Mouse (Mus musculus): ENCODE results near the gene Nfkbid. TPM values are rescaled to one million over a fixed set of nuclear protein-coding genes. Genes with fewer than 3 reads are reported as not detected.
A peak's percentile ranks its signal among the peaks of the same experiment; 100 is the strongest.

Gene Nfkbid
- polyA plus RNA-seq (2015; fragmentation: Nextera tagmentation; extraction: Ambion mirVana) = 1.9 and 2.5 TPM in 2 replicates

DNA sequence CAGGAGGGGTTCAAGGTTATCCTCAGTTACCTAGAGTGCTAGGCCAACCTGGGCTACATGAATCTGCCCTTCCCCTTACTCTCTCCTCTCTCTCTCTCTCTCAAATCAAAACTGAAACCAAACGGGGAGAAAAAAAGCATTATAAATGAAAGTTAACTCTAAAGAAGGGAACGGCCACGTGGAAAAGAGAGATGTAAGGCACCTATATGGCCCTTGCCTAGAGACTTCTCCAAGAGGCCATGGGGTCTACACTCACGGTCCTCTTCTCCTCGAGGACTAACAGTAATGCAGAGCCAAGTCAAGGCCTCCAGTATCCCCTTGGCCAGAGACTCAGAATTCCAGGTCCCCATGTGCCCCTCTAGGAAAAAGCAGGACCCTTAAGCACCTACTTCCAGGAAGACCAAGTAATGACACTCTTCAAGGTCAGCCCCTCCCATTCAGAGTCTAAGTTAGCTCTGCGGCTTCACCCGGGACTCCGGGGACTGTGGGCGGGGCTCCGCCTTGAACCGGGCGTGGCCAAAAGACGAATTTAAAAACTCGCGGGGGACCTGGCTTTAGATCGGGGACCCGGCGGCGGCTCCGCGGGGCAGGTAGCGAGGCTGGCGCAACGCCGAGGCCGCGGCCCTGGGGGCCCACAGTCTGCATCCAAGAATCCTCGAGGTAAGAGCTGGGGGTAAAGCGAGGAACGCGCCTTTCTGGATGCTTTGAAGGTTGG lies at the start of gene Nfkbid:
TSS of gene Nfkbid (plus strand) at position 558 of the 715 bp plus-strand sequence.
- peak within 1 kb of the TSS; percentile 58 for H3K27ac ChIP-seq (ENCODE audit: low read length)
- TF ChIP-seq CTCF (IDR thresholded peaks at IDR 0.05) (no peak), EP300 (IDR thresholded peaks at IDR 0.05) (no peak)
- H3K4me3 ChIP-seq (ENCODE audit: low read depth, low read length) = peak within 1 kb of the TSS; percentile 38
- no peaks in the 10 kb centered on the region for H3K27me3 ChIP-seq (replicated peaks; ENCODE audit: insufficient read depth, low read length)
- peak within 1 kb of the TSS; percentile 83 for H3K4me2 ChIP-seq (replicated peaks; ENCODE audit: low read depth, low read length)
- no peaks in the 10 kb centered on the region for H3K36me3 ChIP-seq (ENCODE audit: insufficient read depth, low read length)
- no peaks in the 10 kb centered on the region for H3K4me1 ChIP-seq (ENCODE audit: insufficient read depth, low read depth, low read length)
- peak; percentile 73 for DNase-seq (ENCODE audit: low spot score)
- 7% methylated on average over 31 of the region's 31 CpGs for WGBS
- no peaks in the 10 kb centered on the region for H3K9me3 ChIP-seq (ENCODE audit: low read length)
- peak; percentile 55 for ATAC-seq
- H3K9ac ChIP-seq (replicated peaks; ENCODE audit: low read depth) = peak within 1 kb of the TSS; percentile 26

DNA sequence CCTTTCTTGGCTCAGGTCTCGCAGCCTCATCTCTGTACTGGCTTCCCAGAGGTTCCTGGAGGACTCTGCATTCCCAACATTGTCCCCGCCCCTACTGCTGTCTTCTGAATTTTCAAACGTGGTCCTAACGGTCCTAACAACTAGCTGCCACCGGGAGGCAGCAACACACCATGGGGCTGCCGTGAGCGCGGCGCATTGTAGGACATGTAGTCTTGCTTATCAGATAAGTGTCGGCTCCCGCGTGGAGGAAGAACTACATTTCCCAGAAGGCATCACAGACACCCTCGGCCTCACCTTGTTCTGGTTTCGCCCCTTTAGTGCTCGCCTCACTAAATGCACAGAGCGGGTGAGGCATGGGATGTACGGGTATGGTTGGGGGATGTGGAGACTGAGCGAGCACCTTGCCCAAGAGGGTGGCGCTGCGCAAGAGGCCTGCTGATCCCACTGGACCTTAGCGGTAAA lies 48.0 kb upstream of the Nfkbid start:
- H3K27me3 ChIP-seq (replicated peaks; ENCODE audit: insufficient read depth, low read length) = no peaks in the 10 kb centered on the region
- DNase-seq (ENCODE audit: low spot score) (peak; percentile 98), ATAC-seq (peak; percentile 100)
- 2% methylated on average over 21 of the region's 21 CpGs for WGBS
- TF ChIP-seq CTCF (IDR thresholded peaks at IDR 0.05) (peak; percentile 99), EP300 (IDR thresholded peaks at IDR 0.05) (no peak)
- peak overlapping the region; percentile 58 for H3K4me2 ChIP-seq (replicated peaks; ENCODE audit: low read depth, low read length)
- no peak overlapping the region for H3K9ac ChIP-seq (replicated peaks; ENCODE audit: low read depth)
- no peaks in the 10 kb centered on the region for H3K9me3 ChIP-seq (ENCODE audit: low read length)
- H3K27ac ChIP-seq (ENCODE audit: low read length) = no peak overlapping the region
- no peaks in the 10 kb centered on the region for H3K4me1 ChIP-seq (ENCODE audit: insufficient read depth, low read depth, low read length)
- H3K36me3 ChIP-seq (ENCODE audit: insufficient read depth, low read length) = no peaks in the 10 kb centered on the region
- peak overlapping the region; percentile 40 for H3K4me3 ChIP-seq (ENCODE audit: low read depth, low read length)

- TF ChIP-seq EP300 (IDR thresholded peaks at IDR 0.05) (no peak), CTCF (IDR thresholded peaks at IDR 0.05) (no peak)
- Histone ChIP-seq H3K4me3 (ENCODE audit: low read depth, low read length) (no peak overlapping the region), H3K4me1 (ENCODE audit: insufficient read depth, low read depth, low read length) (no peaks in the 10 kb centered on the region), H3K9ac (replicated peaks; ENCODE audit: low read depth) (no peak overlapping the region), H3K4me2 (replicated peaks; ENCODE audit: low read depth, low read length) (no peak overlapping the region), H3K27ac (ENCODE audit: low read length) (no peak overlapping the region), H3K27me3 (replicated peaks; ENCODE audit: insufficient read depth, low read length) (no peaks in the 10 kb centered on the region), H3K9me3 (ENCODE audit: low read length) (no peaks in the 10 kb centered on the region), H3K36me3 (ENCODE audit: insufficient read depth, low read length) (no peaks in the 10 kb centered on the region)
- DNase-seq (ENCODE audit: low spot score) (no peak), ATAC-seq (no peak)
- 41% methylated on average over 5 of the region's 5 CpGs for WGBS
These were observed 41.5 kb upstream of the Nfkbid start for GRCm38 (mm10) chr7:30380061-30380460.

GRCm38 (mm10) chr7:30384106-30384505 lies 37.4 kb upstream of the Nfkbid start:
- no peak for DNase-seq (ENCODE audit: low spot score)
- Histone ChIP-seq H3K9ac (replicated peaks; ENCODE audit: low read depth) (no peak overlapping the region), H3K36me3 (ENCODE audit: insufficient read depth, low read length) (no peaks in the 10 kb centered on the region), H3K9me3 (ENCODE audit: low read length) (no peaks in the 10 kb centered on the region), H3K27ac (ENCODE audit: low read length) (no peak overlapping the region), H3K4me1 (ENCODE audit: insufficient read depth, low read depth, low read length) (no peaks in the 10 kb centered on the region), H3K4me2 (replicated peaks; ENCODE audit: low read depth, low read length) (no peak overlapping the region), H3K27me3 (replicated peaks; ENCODE audit: insufficient read depth, low read length) (no peaks in the 10 kb centered on the region), H3K4me3 (ENCODE audit: low read depth, low read length) (no peak overlapping the region)
- 78% methylated on average over 9 of the region's 9 CpGs for WGBS
- TF ChIP-seq EP300 (IDR thresholded peaks at IDR 0.05) (no peak), CTCF (IDR thresholded peaks at IDR 0.05) (no peak)
- no peak for ATAC-seq

DNA sequence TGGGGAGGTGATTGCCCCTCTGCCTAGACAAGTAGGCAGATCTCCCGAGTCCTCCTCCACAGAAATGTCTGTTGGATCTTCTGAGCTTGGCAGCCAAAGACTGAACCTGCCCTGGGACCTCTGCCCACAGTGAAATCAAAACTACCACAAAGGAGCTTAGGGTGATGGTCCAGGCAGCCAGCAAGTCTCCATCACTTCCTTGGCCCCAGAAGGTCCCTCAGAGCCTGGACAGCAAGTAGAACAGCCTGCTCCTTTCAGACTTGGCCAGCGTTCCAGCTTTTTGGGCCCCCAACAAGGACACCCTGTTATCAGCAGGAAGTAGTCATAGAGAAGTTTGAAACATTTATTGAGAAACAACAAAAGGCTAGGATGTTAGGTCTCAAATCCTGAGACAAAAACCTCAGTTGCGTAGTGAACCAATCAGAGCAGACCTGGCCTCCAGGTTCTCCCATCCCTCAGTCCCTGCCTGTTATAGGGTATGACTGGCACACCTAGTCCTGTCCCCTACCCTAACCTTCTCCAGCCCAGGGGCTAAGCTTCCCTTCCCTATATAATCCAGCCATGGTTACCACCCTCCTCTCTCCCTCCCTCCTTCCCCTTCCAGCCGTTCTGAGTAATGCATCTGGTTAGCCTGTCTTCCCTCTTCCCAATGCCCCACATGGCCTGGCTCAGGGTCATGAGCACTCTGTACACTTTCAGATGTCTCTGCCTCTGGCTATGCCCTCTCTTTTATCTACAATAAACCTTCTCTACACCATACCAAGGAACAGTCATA lies 28.6 kb upstream of the Nfkbid start:
- no peak for DNase-seq (ENCODE audit: low spot score)
- WGBS = 62% methylated on average over 4 of the region's 4 CpGs
- Histone ChIP-seq H3K4me1 (ENCODE audit: insufficient read depth, low read depth, low read length) (no peaks in the 10 kb centered on the region), H3K36me3 (ENCODE audit: insufficient read depth, low read length) (no peaks in the 10 kb centered on the region), H3K9ac (replicated peaks; ENCODE audit: low read depth) (no peak overlapping the region), H3K27me3 (replicated peaks; ENCODE audit: insufficient read depth, low read length) (no peaks in the 10 kb centered on the region), H3K4me3 (ENCODE audit: low read depth, low read length) (no peak overlapping the region), H3K4me2 (replicated peaks; ENCODE audit: low read depth, low read length) (no peak overlapping the region), H3K27ac (ENCODE audit: low read length) (0 out of 2 replicates have a peak overlapping the region, but pooled peaks have one; percentile 23), H3K9me3 (ENCODE audit: low read length) (no peaks in the 10 kb centered on the region)
- TF ChIP-seq CTCF (IDR thresholded peaks at IDR 0.05) (no peak), EP300 (IDR thresholded peaks at IDR 0.05) (no peak)
- no peak for ATAC-seq

- H3K4me2 ChIP-seq (replicated peaks; ENCODE audit: low read depth, low read length) = no peak overlapping the region
- no peak for DNase-seq (ENCODE audit: low spot score)
- no peaks in the 10 kb centered on the region for H3K27me3 ChIP-seq (replicated peaks; ENCODE audit: insufficient read depth, low read length)
- H3K27ac ChIP-seq (ENCODE audit: low read length) = peak overlapping the region; percentile 77; the same call in 1 of the 2 replicates
- no peak overlapping the region for H3K4me3 ChIP-seq (ENCODE audit: low read depth, low read length)
- 83% methylated on average over 4 of the region's 4 CpGs for WGBS
- no peaks in the 10 kb centered on the region for H3K9me3 ChIP-seq (ENCODE audit: low read length)
- H3K4me1 ChIP-seq (ENCODE audit: insufficient read depth, low read depth, low read length) = no peaks in the 10 kb centered on the region
- no peak for TF ChIP-seq CTCF (IDR thresholded peaks at IDR 0.05)
- TF ChIP-seq EP300 (IDR thresholded peaks at IDR 0.05) = no peak
- no peak for ATAC-seq
- no peak overlapping the region for H3K9ac ChIP-seq (replicated peaks; ENCODE audit: low read depth)
- no peaks in the 10 kb centered on the region for H3K36me3 ChIP-seq (ENCODE audit: insufficient read depth, low read length)
These were observed 27.9 kb upstream of the Nfkbid start for GRCm38 (mm10) chr7:30393631-30394030.
